Mouse (Mus musculus) erythroblast, embryonic 14.5 days (primary cell): ENCODE results near the gene Sema3d. TPM values are rescaled to one million over a fixed set of nuclear protein-coding genes. Genes with fewer than 3 reads are reported as not detected.

Experiments used
- H3K27me3 ChIP-seq: 2 replicates; pipeline ENCODE4 v1.6.1; 2012; ENCODE audit warnings: inconsistent platforms; ENCODE audit not compliant: control insufficient read depth
- H3K36me3 ChIP-seq: 2 replicates; pipeline ENCODE4 v1.6.1; 2012; ENCODE audit warnings: mild to moderate bottlenecking, inconsistent platforms; ENCODE audit not compliant: control insufficient read depth
- H3K4me1 ChIP-seq: 2 replicates; pipeline ENCODE4 v1.6.1; 2012; ENCODE audit warnings: inconsistent platforms; ENCODE audit not compliant: control insufficient read depth
- H3K4me3 ChIP-seq: replicated peaks from 2 replicates; pipeline ENCODE3; 2012; ENCODE audit warnings: moderate library complexity, mild to moderate bottlenecking, inconsistent platforms
- H3K9me3 ChIP-seq: 2 replicates; pipeline ENCODE4 v1.6.1; 2012; ENCODE audit warnings: low read length, inconsistent platforms, mixed read lengths; ENCODE audit not compliant: control insufficient read depth
- GATA1 ChIP-seq: IDR thresholded peaks from 2 replicates; pipeline ENCODE4 v1.6.1; 2012; ENCODE audit warnings: low read length, inconsistent platforms, mixed read lengths
- TAL1 ChIP-seq: IDR thresholded peaks from 3 replicates; pipeline ENCODE4 v1.6.1; 2012; ENCODE audit warnings: low read length, inconsistent platforms, mixed read lengths
- polyA plus RNA-seq: library from polyadenylated mRNA; stranded (reverse); fragments of >175 nt; gene quantifications from 2 replicates; pipeline ENCODE4 v1.2.3, GENCODE M21; 2012

Sema3d gene
- polyA plus RNA-seq, 1 experiment, result not detected

DNA sequence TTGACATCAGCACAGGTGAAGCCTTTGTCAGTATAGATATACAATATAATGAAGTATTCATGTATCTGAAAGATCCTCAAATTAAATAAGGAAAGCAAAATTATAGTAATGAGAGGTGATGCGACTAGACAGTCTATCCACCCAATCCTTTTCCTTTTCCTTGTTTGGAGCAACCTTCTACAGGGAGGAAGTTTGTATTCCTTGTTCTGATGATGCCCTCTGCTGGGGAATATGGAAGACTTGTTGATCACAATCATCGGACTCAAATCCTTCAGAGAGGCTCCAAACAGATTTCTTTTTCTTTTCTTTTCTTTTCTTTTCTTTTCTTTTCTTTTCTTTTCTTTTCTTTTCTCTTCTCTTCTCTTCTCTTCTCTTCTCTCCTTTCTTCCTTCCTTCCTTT lies 158.1 kb downstream of the Sema3d start:
- Histone ChIP-seq H3K4me3 (no peak overlapping the region), H3K4me1 (no peaks in the 10 kb centered on the region), H3K9me3 (no peaks in the 10 kb centered on the region), H3K36me3 (no peaks in the 10 kb centered on the region), H3K27me3 (no peaks in the 10 kb centered on the region)
- TF ChIP-seq GATA1 (no peak), TAL1 (no peak)

DNA sequence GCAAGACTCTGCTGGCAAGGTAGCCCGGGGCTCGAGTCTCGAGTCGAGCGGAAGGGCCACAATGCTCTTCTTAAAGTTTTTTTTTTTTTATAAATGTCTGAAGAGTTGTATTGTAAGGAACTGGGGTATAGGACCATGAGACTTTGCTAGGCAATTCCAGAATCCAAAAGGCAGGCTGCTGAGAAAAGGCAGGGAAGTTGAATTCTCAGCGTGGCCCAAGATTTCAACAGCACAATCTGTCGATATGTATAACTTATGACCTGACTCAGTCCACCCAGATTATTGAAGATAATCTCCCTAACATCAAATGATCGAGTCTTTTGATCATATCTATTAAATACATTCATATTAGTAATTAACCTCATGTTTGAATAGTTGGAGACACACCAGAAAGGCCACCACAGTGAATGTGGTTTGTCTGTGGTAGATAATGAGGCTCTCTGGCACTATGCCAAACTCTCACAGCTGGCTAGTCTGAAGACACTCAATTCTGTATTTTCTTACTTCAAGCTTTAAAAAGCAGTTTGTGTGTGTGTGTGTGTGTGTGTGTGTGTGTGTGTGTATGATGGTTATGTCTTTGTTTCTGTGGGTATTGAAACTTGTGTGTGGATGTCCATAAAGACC lies 166.0 kb downstream of the Sema3d start:
- TF ChIP-seq GATA1, result no peak
- no peak for TF ChIP-seq TAL1
- no peak overlapping the region for H3K4me3 ChIP-seq
- H3K36me3 ChIP-seq, result no peaks in the 10 kb centered on the region
- no peaks in the 10 kb centered on the region for H3K27me3 ChIP-seq
- H3K4me1 ChIP-seq, result no peaks in the 10 kb centered on the region
- H3K9me3 ChIP-seq, result no peaks in the 10 kb centered on the region

DNA sequence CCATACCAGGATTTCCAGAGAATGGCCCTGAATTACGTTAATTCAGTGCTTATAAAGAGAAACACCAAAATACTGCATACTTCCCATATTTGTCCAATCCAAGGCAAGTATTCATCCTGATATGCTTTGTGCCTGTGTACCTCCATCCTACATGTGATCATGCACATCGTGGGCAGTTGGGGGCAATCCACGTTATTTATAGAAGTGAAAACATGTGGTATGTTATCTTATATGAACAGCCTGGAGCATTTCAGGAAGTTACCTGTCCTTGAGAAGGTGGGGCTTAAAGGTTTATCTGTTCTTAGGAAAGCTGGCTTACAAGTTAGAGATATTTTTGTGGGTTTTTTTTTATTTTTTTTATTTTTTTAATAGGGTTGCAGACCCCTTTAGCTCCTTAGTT lies 172.2 kb downstream of the Sema3d start:
- Histone ChIP-seq H3K27me3 (no peaks in the 10 kb centered on the region), H3K4me3 (no peak overlapping the region), H3K9me3 (no peaks in the 10 kb centered on the region), H3K4me1 (no peaks in the 10 kb centered on the region), H3K36me3 (no peaks in the 10 kb centered on the region)
- TF ChIP-seq TAL1 (no peak), GATA1 (no peak)

DNA sequence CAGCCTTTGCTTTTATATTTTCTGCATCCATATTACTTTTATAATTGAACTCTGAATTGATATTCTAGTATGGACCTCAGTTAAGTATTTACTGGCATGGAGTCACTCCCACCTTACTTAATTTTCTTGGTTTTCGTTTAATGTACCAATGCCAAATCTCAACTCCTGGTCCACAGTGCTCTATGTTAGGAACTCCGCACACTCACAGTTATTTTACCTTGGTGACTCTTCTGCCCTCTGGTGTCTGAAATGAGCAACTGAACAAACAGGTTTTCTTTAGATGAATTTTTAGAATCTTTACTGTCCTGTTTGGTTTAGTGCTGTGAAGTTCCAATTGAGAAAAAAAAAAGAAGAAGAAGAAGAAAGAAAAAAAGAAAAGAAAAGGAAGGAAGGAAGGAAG lies 174.7 kb downstream of the Sema3d start:
- TF ChIP-seq TAL1 (no peak), GATA1 (no peak)
- Histone ChIP-seq H3K9me3 (no peaks in the 10 kb centered on the region), H3K4me1 (no peaks in the 10 kb centered on the region)

DNA sequence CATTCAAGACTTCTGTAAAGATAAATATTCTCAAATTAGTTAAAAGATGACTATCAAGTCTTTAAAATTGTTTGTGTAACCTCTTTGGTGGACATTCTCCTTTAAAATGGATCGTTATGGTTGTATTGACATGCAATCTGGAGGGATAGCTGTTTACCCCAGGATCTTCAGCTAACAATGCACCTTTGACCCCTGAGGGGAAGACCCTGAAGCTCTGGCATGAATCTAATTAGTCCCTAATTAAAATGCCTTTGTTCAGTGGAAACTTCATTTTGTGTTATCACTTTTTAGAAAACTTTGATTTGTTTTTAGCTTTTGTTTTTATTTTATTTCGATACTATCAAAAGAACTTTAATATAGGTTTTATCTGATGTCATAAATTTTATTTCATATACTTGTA lies 178.6 kb downstream of the Sema3d start:
- Histone ChIP-seq H3K9me3 (no peaks in the 10 kb centered on the region), H3K27me3 (no peaks in the 10 kb centered on the region), H3K4me3 (no peak overlapping the region), H3K36me3 (no peaks in the 10 kb centered on the region), H3K4me1 (no peaks in the 10 kb centered on the region)
- TF ChIP-seq GATA1 (no peak), TAL1 (no peak)

More for the DNA sequence above, 174.7 kb downstream of the Sema3d start:
- H3K27me3 ChIP-seq, result no peaks in the 10 kb centered on the region
- no peaks in the 10 kb centered on the region for H3K36me3 ChIP-seq
- no peak overlapping the region for H3K4me3 ChIP-seq

DNA sequence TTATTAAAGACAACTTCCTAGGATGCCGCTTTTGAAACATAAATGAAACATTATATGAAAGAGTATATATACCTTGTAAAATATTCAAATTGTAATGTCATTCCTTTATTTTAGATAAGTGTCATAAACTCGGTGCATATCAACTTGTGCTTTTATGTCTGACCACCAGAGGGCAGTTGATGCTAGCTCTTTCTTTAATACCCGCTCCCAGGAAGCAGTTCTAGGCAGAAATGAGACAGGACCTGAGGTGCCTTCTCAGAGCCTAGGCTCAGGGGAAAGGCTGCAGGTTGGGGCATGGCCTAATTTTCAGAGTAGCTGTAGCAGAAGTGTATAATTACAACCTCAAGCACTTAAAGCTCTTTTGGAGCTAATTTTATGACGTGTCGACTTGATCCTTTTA lies 179.0 kb downstream of the Sema3d start:
- Histone ChIP-seq H3K36me3 (no peaks in the 10 kb centered on the region), H3K4me3 (no peak overlapping the region), H3K4me1 (no peaks in the 10 kb centered on the region), H3K27me3 (no peaks in the 10 kb centered on the region), H3K9me3 (no peaks in the 10 kb centered on the region)
- TF ChIP-seq GATA1 (no peak), TAL1 (no peak)

DNA sequence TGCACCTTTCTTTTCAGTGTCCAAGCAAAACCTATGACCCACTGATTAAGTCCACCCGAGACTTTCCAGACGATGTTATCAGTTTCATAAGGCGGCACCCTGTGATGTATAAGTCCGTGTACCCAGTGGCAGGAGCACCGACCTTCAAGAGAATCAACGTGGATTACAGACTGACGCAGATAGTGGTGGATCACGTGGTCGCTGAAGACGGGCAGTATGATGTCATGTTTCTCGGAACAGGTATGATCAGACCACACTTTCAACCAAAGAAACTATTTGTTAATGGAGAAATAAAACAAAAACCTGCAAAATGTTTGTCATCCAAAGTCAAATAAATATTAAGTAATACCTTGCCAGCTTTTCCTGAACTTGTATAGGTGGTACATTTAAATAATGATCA lies 179.9 kb downstream of the Sema3d start:
- TF ChIP-seq GATA1, result no peak
- TF ChIP-seq TAL1, result no peak
- Histone ChIP-seq H3K9me3 (no peaks in the 10 kb centered on the region), H3K27me3 (no peaks in the 10 kb centered on the region), H3K4me1 (no peaks in the 10 kb centered on the region), H3K36me3 (no peaks in the 10 kb centered on the region), H3K4me3 (no peak overlapping the region)

DNA sequence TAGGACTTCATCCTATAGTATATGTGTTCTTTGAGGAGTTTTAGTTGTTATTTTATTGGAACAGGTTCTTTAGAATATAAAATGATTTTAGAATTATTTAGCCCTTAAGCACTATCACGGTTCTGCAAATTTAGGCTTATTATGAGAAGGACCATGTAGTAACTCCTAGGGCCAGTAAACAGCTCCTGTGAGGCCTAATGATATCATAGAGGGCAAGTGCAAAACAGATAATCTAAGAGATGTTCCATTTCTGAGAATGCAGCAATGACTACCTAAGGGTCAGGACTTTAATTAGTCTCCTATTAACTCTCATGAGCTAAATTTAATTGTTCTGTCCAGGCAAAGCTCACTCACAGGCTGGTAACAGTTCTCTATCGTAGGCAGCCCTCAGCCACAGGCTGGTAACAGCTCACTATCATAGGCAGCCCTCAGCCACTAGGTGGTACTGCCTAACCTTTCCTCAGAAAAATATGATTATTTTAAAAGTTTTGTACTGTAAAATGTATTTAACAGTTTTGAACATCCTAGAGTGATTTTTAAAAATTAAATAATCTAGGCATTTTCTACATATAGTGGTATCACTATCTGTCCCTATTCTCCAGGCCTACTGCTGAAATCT lies 181.5 kb downstream of the Sema3d start:
- H3K27me3 ChIP-seq, result no peaks in the 10 kb centered on the region
- no peaks in the 10 kb centered on the region for H3K36me3 ChIP-seq
- H3K4me1 ChIP-seq, result no peaks in the 10 kb centered on the region
- TF ChIP-seq TAL1, result no peak
- TF ChIP-seq GATA1, result no peak
- no peaks in the 10 kb centered on the region for H3K9me3 ChIP-seq
- H3K4me3 ChIP-seq, result no peak overlapping the region

DNA sequence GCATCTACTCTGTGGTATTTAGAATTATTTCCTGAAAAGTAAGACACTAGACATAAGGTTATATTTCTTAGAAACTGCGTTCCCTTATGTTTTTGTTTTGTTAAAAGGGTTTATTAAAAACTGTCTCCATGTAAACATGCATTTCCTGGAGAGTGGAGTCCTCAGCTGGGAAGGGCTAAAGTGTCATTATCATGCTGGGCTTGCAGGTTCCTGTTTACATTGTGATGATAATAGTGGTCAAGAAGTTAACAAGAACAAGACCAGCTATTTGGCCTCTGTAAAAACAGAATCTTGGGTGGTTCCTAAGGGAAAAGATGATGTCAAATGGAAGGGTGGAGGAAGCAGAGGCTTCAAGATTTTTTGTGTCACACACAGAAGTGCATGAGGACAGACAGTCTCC lies 183.4 kb downstream of the Sema3d start:
- no peak for TF ChIP-seq TAL1
- no peak for TF ChIP-seq GATA1
- Histone ChIP-seq H3K4me1 (no peaks in the 10 kb centered on the region), H3K9me3 (no peaks in the 10 kb centered on the region; the same call in 1 of the 2 replicates), H3K36me3 (no peaks in the 10 kb centered on the region), H3K4me3 (no peak overlapping the region), H3K27me3 (no peaks in the 10 kb centered on the region)
